Mouse (Mus musculus) large intestine, adult 2 months (tissue): ENCODE results near the gene Klhl21. TPM values are rescaled to one million over a fixed set of nuclear protein-coding genes. Genes with fewer than 3 reads are reported as not detected.
A peak's percentile ranks its signal among the peaks of the same experiment; 100 is the strongest.

Experiments
- DNase-seq: peaks from one replicate; pipeline ENCODE4 v3.0.0-alpha.2; 2012; ENCODE audit warnings: low read depth, low spot score
- WGBS: fragments of 180-500 bp; shearing (Covaris S2); methylation state at CpG from one replicate; pipeline ENCODE4 v1.1.7; 2018; 5-methylcytosine and 5-hydroxymethylcytosine counted together
- polyA plus RNA-seq: library from polyadenylated mRNA; depleted of rRNA; stranded (reverse); fragments of >200 nt; gene quantifications from 2 replicates; pipeline ENCODE4 v1.2.3, GENCODE M21; 2012

Gene Klhl21
- polyA plus RNA-seq, 1 experiment = 9.1 TPM

DNA sequence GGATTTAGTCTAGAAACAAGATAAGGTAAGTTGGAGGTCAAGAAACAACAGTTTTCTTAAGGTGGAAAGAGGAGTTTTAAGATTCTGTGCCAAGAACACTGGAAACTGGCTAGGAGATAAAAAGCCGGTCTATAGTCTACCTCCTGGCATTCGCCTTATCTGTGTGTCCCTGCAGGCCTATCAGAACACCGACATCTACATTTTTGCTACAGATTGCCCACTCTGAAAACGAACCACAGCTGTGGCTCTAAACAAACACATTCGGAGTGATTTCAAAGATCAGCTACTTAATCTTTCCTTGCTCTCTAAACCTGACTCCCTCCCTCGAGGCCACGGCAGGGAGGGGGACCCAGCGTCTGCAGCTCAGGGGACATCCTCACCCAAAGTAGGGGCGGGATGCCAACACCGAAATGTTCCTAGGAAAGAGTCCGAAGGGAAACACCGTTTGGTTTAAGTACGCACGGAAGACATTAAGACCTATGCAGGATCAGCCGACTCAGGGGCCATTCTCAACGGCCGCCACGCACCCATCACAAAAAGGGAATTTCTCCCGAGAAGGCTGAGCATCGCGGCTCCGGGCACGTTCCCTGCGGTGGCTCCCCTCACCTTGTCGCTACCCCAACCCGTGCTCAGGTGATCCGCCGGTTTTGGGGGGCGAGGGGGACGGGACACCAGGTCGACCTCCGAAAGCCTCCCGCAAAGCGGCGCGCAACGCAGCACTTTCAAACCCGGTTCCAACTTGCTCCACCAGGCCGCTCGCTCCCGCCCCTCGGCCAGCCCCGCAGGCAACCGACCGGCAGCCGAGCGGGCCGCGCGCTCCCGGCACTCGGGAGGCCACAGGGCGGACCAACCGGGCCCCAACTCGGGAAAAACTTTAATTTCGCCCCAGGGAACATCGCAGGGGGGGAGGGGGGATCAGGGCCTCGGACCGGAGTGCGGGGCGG lies 14.1 kb upstream of the Klhl21 start:
- 6% methylated on average over 61 of the region's 61 CpGs for WGBS
- no peak for DNase-seq

DNA sequence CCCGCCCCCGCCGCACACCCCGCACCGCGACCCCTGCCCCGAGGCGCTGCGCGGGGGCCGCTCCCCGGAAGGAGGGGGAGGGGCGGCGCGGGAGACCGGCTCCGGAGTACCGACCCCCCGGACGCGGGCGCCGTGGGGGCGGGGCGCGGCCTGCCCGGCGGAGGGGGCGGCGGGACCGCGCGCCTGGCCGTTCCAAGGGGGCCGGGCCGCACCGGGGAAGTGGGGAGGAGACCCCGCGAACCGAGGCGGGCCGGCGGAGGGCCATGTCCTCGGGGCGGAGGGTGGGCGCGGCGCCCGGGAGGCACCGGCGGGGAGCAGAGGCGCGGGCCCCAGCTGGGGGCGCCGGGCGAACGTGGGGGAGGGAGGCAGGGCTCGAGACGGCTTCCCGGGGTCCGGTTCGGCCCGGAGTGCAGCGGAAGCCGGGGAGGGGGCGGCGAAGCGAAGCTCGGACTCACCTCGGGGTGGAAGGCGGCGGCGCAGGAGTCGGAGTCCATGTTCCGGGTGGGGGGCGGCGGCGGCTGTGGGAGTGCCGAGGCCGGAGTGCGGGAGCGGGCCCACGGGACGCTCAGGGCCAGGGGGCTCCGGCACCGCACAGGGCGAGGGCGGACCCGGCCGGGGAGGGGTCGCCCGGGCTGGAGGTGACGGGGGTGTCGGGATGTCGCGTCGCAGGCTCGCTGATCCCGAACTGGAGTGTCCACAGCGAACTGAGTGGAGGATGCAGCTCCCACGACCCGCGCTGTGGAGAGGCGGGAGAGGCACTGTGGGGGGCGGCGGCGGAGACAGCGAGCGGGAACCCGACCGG lies 13.0 kb upstream of the Klhl21 start:
- 2% methylated on average over 85 of the region's 111 CpGs for WGBS
- no peak for DNase-seq

- DNase-seq = peak; percentile 91
- WGBS = under 1% methylated on average over 94 of the region's 94 CpGs
These were observed 12.2 kb upstream of the Klhl21 start, which contains the start of gene Phf13 for GRCm38 (mm10) chr4:151996173-151996950. Phf13 (minus strand) TSS chr4:151996258.

GRCm38 (mm10) chr4:151996951-151997222 lies 11.7 kb upstream of the Klhl21 start:
- no peak for DNase-seq
- WGBS = under 1% methylated on average over 13 of the region's 13 CpGs

DNA sequence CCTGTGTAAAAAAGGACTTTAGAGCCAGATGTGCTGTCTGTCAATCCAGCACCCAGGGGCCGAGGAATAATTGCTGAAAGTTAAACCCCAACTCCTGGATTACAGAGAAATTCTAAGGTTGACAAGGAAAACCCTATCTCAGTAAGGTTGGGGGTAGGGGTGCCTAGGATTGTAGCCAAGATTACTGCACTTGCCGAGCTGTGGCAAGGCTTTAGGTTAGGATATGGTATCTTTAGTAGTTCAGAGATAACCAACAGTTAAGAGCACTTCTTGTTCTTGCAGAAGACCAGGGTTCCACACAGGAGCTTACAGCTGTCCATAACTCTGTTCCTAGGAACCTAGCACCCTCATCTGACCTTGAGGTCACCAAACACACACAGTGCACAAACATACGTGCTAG lies 10.9 kb upstream of the Klhl21 start:
- 71% methylated on average over 3 of the region's 3 CpGs for WGBS
- no peak for DNase-seq

DNA sequence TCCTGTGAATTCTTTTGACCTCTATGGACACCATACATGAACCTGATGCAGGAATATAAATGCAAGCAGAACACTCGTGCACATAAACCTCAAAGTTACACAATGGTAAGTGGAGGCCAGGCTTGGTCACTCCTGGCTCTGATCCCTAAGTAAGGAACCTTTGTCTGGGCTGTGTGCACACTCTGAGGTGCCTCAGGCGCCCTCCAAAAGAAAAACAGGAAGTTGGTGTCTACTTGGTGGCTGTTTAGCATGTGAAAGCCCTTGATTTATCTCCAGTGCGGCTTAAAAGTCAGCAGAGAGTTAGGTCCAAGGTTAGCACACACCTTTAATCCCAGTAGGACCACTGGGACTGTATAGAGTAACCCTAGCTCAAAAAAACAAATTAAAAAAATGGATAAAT lies 9.1 kb upstream of the Klhl21 start:
- WGBS = 73% methylated on average over 3 of the region's 3 CpGs

GRCm38 (mm10) chr4:152000906-152001305 lies 7.7 kb upstream of the Klhl21 start:
- 36% methylated on average over 4 of the region's 4 CpGs for WGBS
- no peak for DNase-seq

More for the DNA sequence above, 9.1 kb upstream of the Klhl21 start:
- DNase-seq = no peak

DNA sequence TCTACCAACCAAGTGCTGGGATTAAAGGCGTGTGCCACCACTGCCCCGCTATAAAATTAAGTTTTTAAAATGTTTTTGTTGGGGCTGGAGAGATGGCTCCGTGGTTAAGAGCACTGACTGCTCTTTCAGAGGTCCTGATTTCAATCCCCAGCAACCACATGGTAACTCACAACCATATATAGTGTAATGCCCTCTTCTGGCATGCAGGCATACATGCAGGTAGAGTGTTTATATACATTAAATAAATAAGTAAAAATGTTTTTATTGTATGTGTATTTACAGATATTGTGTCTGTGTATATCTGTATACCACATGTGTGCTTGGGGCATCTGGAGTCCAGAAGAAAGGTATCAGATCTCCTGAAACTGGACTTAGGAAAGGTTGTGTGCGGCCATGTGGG lies 7.3 kb upstream of the Klhl21 start:
- DNase-seq = no peak
- 66% methylated on average over 4 of the region's 4 CpGs for WGBS

GRCm38 (mm10) chr4:152002063-152002462 lies 6.5 kb upstream of the Klhl21 start:
- DNase-seq = no peak
- 80% methylated on average over 3 of the region's 3 CpGs for WGBS

- no peak for DNase-seq
- 72% methylated on average over 6 of the region's 6 CpGs for WGBS
These were observed 2.5 kb upstream of the Klhl21 start for GRCm38 (mm10) chr4:152006137-152006536.

GRCm38 (mm10) chr4:152006812-152007211 lies 1.8 kb upstream of the Klhl21 start:
- DNase-seq = no peak
- 66% methylated on average over 3 of the region's 3 CpGs for WGBS

DNA sequence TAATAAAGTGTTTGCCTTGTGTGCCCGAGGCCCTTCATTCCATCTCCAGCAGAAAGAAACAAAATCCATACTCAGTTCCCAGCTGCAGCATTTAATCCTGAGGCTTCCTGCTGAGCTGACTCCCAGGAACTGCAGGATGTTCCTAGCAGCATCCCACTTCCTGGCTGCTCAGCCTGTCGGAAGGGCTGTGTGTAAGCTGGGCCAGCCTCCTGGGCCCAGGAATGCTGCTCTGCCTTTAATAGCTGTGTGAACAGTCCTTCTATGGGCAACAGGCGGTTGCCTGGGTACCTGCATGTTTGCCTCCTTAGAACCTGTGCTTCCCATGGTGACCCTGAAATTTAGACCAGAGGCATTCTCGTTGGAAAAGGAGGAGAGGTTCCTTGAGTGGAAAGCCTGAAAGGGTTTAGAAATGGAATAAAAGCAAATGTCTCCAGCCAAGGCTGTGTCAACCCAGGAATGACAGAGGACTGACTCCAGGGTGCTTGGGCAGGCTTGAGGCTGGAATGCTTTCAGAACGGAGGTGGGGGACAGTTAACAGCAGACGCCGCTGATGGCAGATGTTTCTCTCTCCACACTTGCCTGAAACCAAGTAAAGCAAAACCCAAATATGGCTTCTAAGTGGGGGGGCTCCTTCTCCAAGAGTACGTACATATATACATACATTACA lies 989 bp upstream of the Klhl21 start:
- DNase-seq = no peak
- 16% methylated on average over 8 of the region's 8 CpGs for WGBS

GRCm38 (mm10) chr4:152008148-152008500 lies 479 bp upstream of the Klhl21 start:
- 1% methylated on average over 14 of the region's 14 CpGs for WGBS
- DNase-seq = no peak

DNA sequence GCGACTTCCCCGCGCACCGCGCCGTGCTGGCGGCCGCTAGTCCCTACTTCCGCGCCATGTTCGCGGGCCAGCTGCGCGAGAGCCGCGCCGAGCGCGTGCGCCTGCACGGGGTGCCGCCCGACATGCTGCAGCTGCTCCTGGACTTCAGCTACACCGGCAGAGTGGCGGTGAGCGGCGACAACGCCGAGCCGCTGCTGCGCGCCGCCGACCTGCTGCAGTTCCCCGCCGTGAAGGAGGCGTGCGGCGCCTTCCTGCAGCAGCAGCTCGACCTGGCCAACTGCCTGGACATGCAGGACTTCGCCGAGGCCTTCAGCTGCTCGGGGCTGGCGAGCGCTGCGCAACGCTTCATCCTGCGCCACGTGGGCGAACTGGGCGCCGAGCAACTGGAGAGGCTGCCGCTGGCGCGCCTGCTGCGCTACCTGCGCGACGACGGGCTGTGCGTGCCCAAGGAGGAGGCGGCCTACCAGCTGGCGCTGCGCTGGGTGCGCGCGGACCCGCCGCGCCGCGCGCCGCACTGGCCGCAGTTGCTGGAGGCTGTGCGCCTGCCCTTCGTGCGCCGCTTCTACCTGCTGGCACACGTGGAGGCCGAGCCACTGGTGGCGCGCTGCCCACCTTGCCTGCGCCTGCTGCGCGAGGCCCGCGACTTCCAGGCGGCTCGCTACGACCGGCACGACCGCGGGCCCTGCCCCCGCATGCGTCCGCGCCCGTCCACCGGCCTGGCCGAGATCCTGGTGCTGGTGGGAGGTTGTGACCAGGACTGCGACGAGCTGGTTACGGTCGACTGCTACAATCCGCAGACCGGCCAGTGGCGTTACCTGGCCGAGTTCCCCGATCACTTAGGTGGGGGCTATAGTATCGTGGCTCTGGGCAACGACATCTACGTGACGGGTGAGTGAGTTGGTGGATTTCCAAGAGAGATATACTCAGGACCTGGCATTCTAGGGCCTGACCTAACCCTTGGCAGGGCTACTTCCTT lies 761 bp downstream of the Klhl21 start:
- WGBS = under 1% methylated on average over 115 of the region's 115 CpGs

GRCm38 (mm10) chr4:152010091-152010706 lies 1.6 kb downstream of the Klhl21 start:
- no peak for DNase-seq
- 2% methylated on average over 10 of the region's 10 CpGs for WGBS

More for the DNA sequence above, 761 bp downstream of the Klhl21 start:
- no peak for DNase-seq

GRCm38 (mm10) chr4:152010707-152011134 lies 2.1 kb downstream of the Klhl21 start:
- no peak for DNase-seq
- 6% methylated on average over 13 of the region's 13 CpGs for WGBS

DNA sequence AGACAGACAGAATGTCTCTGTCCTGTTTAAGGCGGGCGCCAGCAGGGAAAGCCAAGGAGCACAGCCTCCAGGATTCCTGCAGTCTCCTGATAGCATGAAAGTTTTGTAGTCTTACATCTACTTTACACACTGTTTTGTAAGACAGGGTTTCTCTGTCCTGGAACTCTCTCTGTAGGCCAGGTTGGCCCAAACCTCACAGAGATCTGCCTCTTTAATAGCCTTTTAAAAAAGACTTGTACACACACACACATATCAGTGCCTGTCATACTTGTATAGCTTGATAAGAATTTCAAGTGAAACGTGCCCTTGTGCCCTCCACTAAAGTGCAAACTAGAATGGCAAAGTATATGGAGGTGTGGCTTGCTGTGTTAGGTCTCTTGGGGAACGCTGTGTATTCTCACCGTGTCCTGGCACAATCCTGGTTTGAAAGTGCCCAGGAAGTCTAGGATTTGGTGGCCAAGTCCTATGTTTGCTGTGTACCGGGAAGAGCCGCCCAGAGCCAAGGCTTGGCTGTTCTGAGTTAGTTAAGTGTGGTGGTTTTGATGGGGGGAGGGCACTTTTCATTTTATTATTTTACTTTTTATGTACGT lies 2.7 kb downstream of the Klhl21 start:
- WGBS = 35% methylated on average over 8 of the region's 8 CpGs
- no peak for DNase-seq

DNA sequence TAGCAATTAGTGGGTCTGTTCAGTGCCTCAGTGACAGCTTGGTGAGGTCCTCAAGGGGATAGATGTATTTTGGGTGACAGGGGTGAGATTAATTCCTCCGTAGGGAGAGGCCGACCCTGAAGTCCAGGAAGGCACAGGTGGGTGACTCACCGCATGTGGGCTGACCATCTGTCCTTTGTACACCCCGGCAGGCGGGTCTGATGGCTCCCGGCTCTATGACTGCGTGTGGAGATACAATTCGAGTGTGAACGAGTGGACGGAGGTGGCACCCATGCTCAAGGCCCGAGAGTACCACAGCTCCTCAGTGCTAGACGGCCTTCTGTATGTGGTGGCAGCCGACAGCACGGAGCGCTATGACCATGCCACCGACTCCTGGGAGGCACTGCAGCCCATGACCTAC lies 3.5 kb downstream of the Klhl21 start:
- WGBS = 81% methylated on average over 16 of the region's 16 CpGs
- DNase-seq = no peak
